20 mouse cellular contexts compared by ENCODE assay signal in the genomic region with DNA sequence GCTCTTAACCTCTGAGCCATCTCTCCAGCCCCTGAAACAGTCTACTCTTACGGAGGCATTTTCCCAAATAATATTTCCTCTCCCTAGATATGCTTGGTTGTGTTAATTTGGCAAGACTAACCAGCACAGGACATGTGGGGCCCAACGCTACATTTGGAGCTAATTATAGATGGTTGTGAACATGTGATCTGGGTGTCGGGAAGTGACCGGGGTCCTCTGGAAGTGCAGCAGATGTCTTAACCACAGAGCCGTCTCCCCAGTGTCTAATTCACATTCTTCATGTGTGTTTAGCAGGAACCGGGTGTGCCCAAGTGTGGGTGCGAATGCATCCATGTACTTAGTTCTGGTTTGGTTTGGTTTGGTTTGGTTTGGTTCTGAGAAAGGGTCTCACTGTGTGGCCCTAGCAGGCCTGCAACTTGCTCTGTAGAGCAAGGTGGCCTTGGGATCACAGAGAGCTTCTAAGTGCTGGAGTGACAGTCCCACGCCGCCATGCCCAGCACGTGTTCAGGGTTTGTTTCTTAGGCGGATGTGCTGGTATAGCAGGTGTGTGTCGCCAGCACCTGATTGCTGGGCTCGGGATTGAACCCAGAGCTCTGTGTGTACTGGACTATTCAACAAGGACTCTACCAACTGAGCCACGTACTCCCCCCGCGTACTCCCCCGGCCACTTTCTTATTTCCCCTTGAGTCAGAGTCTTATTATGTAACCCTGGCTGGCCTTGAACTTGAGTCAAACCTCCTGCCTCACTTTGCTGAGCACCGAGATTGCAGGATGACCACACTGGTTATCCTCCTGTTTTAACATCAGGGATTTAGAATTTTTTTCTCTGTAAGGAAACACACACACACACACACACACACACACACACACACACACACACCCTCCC. TPM values are rescaled to one million over a fixed set of nuclear protein-coding genes. Genes with fewer than 3 reads are reported as not detected.
DNase-seq lines count a peak whose midpoint lies in the region; ATAC-seq and TF ChIP-seq lines count a peak whose summit lies in the region.
"Had no signal": no experiment of that assay in that cellular context is flagged by ENCODE, and none has a peak within 500 bp of the region (broad histone marks: within the 10 kb centered on the region; RNA-seq: fewer than 3 reads in every experiment).

No protein-coding gene starts in this region.

- no peak overlapping the region for H3K9ac ChIP-seq in heart, adult 2 months (ENCODE audit: low read depth, low read length)
- H3K9ac ChIP-seq in heart, embryonic 11.5 days (ENCODE audit: low read depth, low read length) = no peak overlapping the region
- H3K9ac ChIP-seq in heart, postnatal 0 days (replicated peaks; ENCODE audit: low read depth, low read length) = no peak overlapping the region
- H3K9ac ChIP-seq: embryonic facial prominence, embryonic 12.5 days; forebrain, embryonic 15.5 days; lung, embryonic 14.5 days; stomach, embryonic 15.5 days had no signal

- H3K4me1 ChIP-seq in heart, adult 2 months (ENCODE audit: control insufficient read depth, insufficient read depth, low read length) = peaks cover 12% of the 10 kb centered on the region
- H3K4me1 ChIP-seq in heart, embryonic 11.5 days (ENCODE audit: control insufficient read depth, insufficient read depth, low read length) = peaks cover 8% of the 10 kb centered on the region
- H3K4me1 ChIP-seq in bone marrow macrophage, adult 2 months (ENCODE audit: control insufficient read depth, insufficient read depth, low read length) = peaks cover 35% of the 10 kb centered on the region
- peaks cover 20% of the 10 kb centered on the region; the same call in 1 of the 2 replicates for H3K4me1 ChIP-seq in heart, postnatal 0 days (ENCODE audit: control insufficient read depth, insufficient read depth)
- H3K4me1 ChIP-seq: embryonic facial prominence, embryonic 12.5 days; forebrain, embryonic 15.5 days; limb, embryonic 10.5 days; stomach, embryonic 15.5 days had no signal

- H3K4me3 ChIP-seq in heart, adult 2 months = no peak overlapping the region
- H3K4me3 ChIP-seq in heart, embryonic 11.5 days (ENCODE audit: low read depth, low read length) = no peak overlapping the region
- no peak overlapping the region for H3K4me3 ChIP-seq in layer of hippocampus, adult 2 months
- peak overlapping the region; percentile 7; the same call in 1 of the 2 replicates for H3K4me3 ChIP-seq in bone marrow macrophage, adult 2 months (ENCODE audit: insufficient read depth, low read length)
- no peak overlapping the region for H3K4me3 ChIP-seq in heart, postnatal 0 days (ENCODE audit: low read depth, low read length)
- H3K4me3 ChIP-seq: embryonic facial prominence, embryonic 12.5 days; forebrain, embryonic 15.5 days; limb, embryonic 10.5 days; stomach, embryonic 15.5 days had no signal

- ATAC-seq in heart, embryonic 11.5 days (replicated peaks; ENCODE audit: insufficient number of reproducible peaks, low FRiP score, low TSS enrichment) = no peak
- ATAC-seq in heart, postnatal 0 days (ENCODE audit: insufficient read depth, low read depth) = no peak
- ATAC-seq: forebrain, embryonic 15.5 days; Patski had no signal

- H3K27me3 ChIP-seq in heart, adult 2 months (ENCODE audit: control insufficient read depth, insufficient read depth, low read length) = no peaks in the 10 kb centered on the region
- H3K27me3 ChIP-seq in heart, embryonic 11.5 days (ENCODE audit: control insufficient read depth, insufficient read depth, low read length) = no peaks in the 10 kb centered on the region
- no peaks in the 10 kb centered on the region for H3K27me3 ChIP-seq in heart, postnatal 0 days (ENCODE audit: control insufficient read depth, insufficient read depth, low read length)
- H3K27me3 ChIP-seq: embryonic facial prominence, embryonic 12.5 days; forebrain, embryonic 15.5 days; Patski; stomach, embryonic 15.5 days had no signal

- intact Hi-C loops in heart, adult 2 months (cut with DNase I) = loop anchor here (2.0 to 5.0 kb wide), 2 partner anchors 56 to 153 kb away; a partner anchor contains a TSS

- H3K79me2 ChIP-seq in heart, adult 2 months (replicated peaks; ENCODE audit: control insufficient read depth, insufficient read depth, low read length) = no peaks in the 10 kb centered on the region

- TF ChIP-seq EP300 in heart, adult 2 months (IDR thresholded peaks at IDR 0.05; ENCODE audit: insufficient read depth, low read depth, low read length) = no peak
- TF ChIP-seq EP300 in heart, postnatal 0 days (IDR thresholded peaks at IDR 0.05; ENCODE audit: low read depth) = no peak

- H3K9me3 ChIP-seq in heart, embryonic 11.5 days (replicated peaks; ENCODE audit: control insufficient read depth, low read length) = no peaks in the 10 kb centered on the region
- no peaks in the 10 kb centered on the region for H3K9me3 ChIP-seq in heart, postnatal 0 days (replicated peaks; ENCODE audit: control insufficient read depth, low read length)
- H3K9me3 ChIP-seq: embryonic facial prominence, embryonic 12.5 days; forebrain, embryonic 15.5 days; limb, embryonic 10.5 days; stomach, embryonic 15.5 days had no signal

- no peak for TF ChIP-seq POLR2A in heart, adult 2 months (IDR thresholded peaks at IDR 0.05; ENCODE audit: insufficient read depth, low read depth, low read length)
- TF ChIP-seq POLR2A in bone marrow macrophage, adult 2 months (IDR thresholded peaks at IDR 0.05; ENCODE audit: borderline replicate concordance, low read depth, low read length) = no peak

- WGBS in heart, adult 2 months = 58% methylated on average over 18 of the region's 18 CpGs
- WGBS in heart, embryonic 11.5 days (ENCODE audit: insufficient replicate concordance) = 86% methylated on average over 18 of the region's 18 CpGs
- 66% methylated on average over 18 of the region's 18 CpGs for WGBS in heart, postnatal 0 days

- TF ChIP-seq CTCF in heart, adult 2 months (IDR thresholded peaks at IDR 0.05) = no peak
- no peak for TF ChIP-seq CTCF in layer of hippocampus, adult 2 months (conservative IDR thresholded peaks at IDR 0.05)
- TF ChIP-seq CTCF in bone marrow macrophage, adult 2 months (IDR thresholded peaks at IDR 0.05; ENCODE audit: low read depth, low read length) = no peak
- TF ChIP-seq CTCF in heart, postnatal 0 days (IDR thresholded peaks at IDR 0.05; ENCODE audit: low read depth) = no peak

- no peak overlapping the region for H3K4me2 ChIP-seq in heart, embryonic 11.5 days
- no peak overlapping the region for H3K4me2 ChIP-seq in heart, postnatal 0 days (ENCODE audit: low read depth, low read length)
- H3K4me2 ChIP-seq: embryonic facial prominence, embryonic 12.5 days; forebrain, embryonic 15.5 days; lung, embryonic 14.5 days; stomach, embryonic 15.5 days had no signal

- peaks cover 8% of the 10 kb centered on the region for H3K36me3 ChIP-seq in heart, adult 2 months (ENCODE audit: control insufficient read depth, insufficient read depth, low read length)
- peaks cover 25% of the 10 kb centered on the region for H3K36me3 ChIP-seq in heart, embryonic 11.5 days (ENCODE audit: control insufficient read depth, insufficient read depth, low read length)
- peaks cover 52% of the 10 kb centered on the region for H3K36me3 ChIP-seq in heart, postnatal 0 days (replicated peaks; ENCODE audit: control insufficient read depth, insufficient read depth, low read length)

- DNase-seq in heart, adult 2 months = no peak
- DNase-seq in layer of hippocampus, adult 2 months (ENCODE audit: low spot score in 2 of 2) = no peak
- no peak for DNase-seq in layer of hippocampus, adult 11-12 months (ENCODE audit: low spot score)
- peak; percentile 47 for DNase-seq in heart, postnatal 0 days (ENCODE audit: low spot score)
- no peak for DNase-seq in lung, adult 18-20 months
- DNase-seq: adrenal gland, postnatal 25 days; cerebellum, adult 9-10 months; gastrocnemius, postnatal 36 days; kidney, adult 11 months; lung, embryonic 14.5 days; lung, postnatal 36 days; right cerebral cortex, postnatal 25 days had no signal

- peak overlapping the region; percentile 86 for H3K27ac ChIP-seq in heart, adult 2 months
- no peak overlapping the region for H3K27ac ChIP-seq in heart, embryonic 11.5 days (ENCODE audit: low read depth, low read length)
- H3K27ac ChIP-seq in layer of hippocampus, adult 2 months = peak overlapping the region; percentile 78
- H3K27ac ChIP-seq in bone marrow macrophage, adult 2 months (ENCODE audit: insufficient read depth, low read depth, low read length) = peak overlapping the region; percentile 86
- peak overlapping the region; percentile 60 for H3K27ac ChIP-seq in heart, postnatal 0 days (ENCODE audit: low read depth)
- H3K27ac ChIP-seq: embryonic facial prominence, embryonic 12.5 days; forebrain, embryonic 15.5 days; kidney, postnatal 0 days; limb, embryonic 10.5 days; stomach, embryonic 15.5 days had no signal

RNA-seq across cellular contexts. Expression of a gene that starts 25.3 kb away (rescaled TPM):
- total RNA-seq in heart, adult 2 months (2021) = 10 to 100 TPM; 69.3 to 75.0 TPM
- polyA plus RNA-seq in heart, adult 2 months (2012; rRNA removed) = 122 and 139 TPM in 2 replicates
- polyA plus RNA-seq in heart, embryonic 11.5 days (2014; fragmentation: Nextera tagmentation; extraction: Ambion mirVana) = 135 and 141 TPM in 2 replicates
- 10 to 100 TPM; 77.1 to 80.3 TPM for total RNA-seq in layer of hippocampus, adult 2 months (2021)
- polyA plus RNA-seq in bone marrow macrophage, adult 2 months (2012; ENCODE audit: insufficient read depth, insufficient read length, missing spikeins) = 40.9 and 43.2 TPM in 2 replicates
- 53.5 and 64.0 TPM in 2 replicates for total RNA-seq in heart, postnatal 0 days (2014; rRNA removed; ENCODE audit: low replicate concordance)
- polyA plus RNA-seq in heart, postnatal 0 days (2015; fragmentation: Nextera tagmentation; extraction: Ambion mirVana) = 45.2 and 50.4 TPM in 2 replicates

RNA-seq across cellular contexts. Expression of a gene that starts 25.4 kb away (rescaled TPM):
- 10 to 100 TPM; 60.5 to 67.2 TPM for total RNA-seq in heart, adult 2 months (2021)
- 37.1 and 55.3 TPM in 2 replicates for polyA plus RNA-seq in heart, adult 2 months (2012; rRNA removed)
- 49.4 and 53.4 TPM in 2 replicates for polyA plus RNA-seq in heart, embryonic 11.5 days (2014; fragmentation: Nextera tagmentation; extraction: Ambion mirVana)
- total RNA-seq in layer of hippocampus, adult 2 months (2021) = 100 to 1,000 TPM; 169 to 173 TPM
- 69.2 and 82.6 TPM in 2 replicates for polyA plus RNA-seq in bone marrow macrophage, adult 2 months (2012; ENCODE audit: insufficient read depth, insufficient read length, missing spikeins)
- 47.6 and 63.6 TPM in 2 replicates for total RNA-seq in heart, postnatal 0 days (2014; rRNA removed; ENCODE audit: low replicate concordance)
- 46.6 and 50.0 TPM in 2 replicates for polyA plus RNA-seq in heart, postnatal 0 days (2015; fragmentation: Nextera tagmentation; extraction: Ambion mirVana)

RNA-seq across cellular contexts. Expression of a gene that starts 48.0 kb away (rescaled TPM):
- total RNA-seq in heart, adult 2 months (2021) = 10 to 100 TPM; 13.7 to 14.0 TPM
- polyA plus RNA-seq in heart, adult 2 months (2012; rRNA removed) = 20.6 and 22.3 TPM in 2 replicates
- polyA plus RNA-seq in heart, embryonic 11.5 days (2014; fragmentation: Nextera tagmentation; extraction: Ambion mirVana) = 3.0 and 3.5 TPM in 2 replicates
- total RNA-seq in layer of hippocampus, adult 2 months (2021) = 10 to 100 TPM in 1 of 2 experiments, 1 to 10 TPM in 1; 9.3 to 10.2 TPM
- 1.7 and 2.3 TPM in 2 replicates for polyA plus RNA-seq in bone marrow macrophage, adult 2 months (2012; ENCODE audit: insufficient read depth, insufficient read length, missing spikeins)
- total RNA-seq in heart, postnatal 0 days (2014; rRNA removed; ENCODE audit: low replicate concordance) = 27.0 and 38.9 TPM in 2 replicates
- polyA plus RNA-seq in heart, postnatal 0 days (2015; fragmentation: Nextera tagmentation; extraction: Ambion mirVana) = 14.5 and 16.3 TPM in 2 replicates

RNA-seq across cellular contexts. Expression of a gene that starts 48.0 kb away (rescaled TPM):
- 10 to 100 TPM; 27.8 to 38.1 TPM for total RNA-seq in heart, adult 2 months (2021)
- 27.5 and 27.8 TPM in 2 replicates for polyA plus RNA-seq in heart, adult 2 months (2012; rRNA removed)
- polyA plus RNA-seq in heart, embryonic 11.5 days (2014; fragmentation: Nextera tagmentation; extraction: Ambion mirVana) = 11.2 and 11.8 TPM in 2 replicates
- 10 to 100 TPM; 87.1 to 91.0 TPM for total RNA-seq in layer of hippocampus, adult 2 months (2021)
- 27.4 and 30.4 TPM in 2 replicates for polyA plus RNA-seq in bone marrow macrophage, adult 2 months (2012; ENCODE audit: insufficient read depth, insufficient read length, missing spikeins)
- total RNA-seq in heart, postnatal 0 days (2014; rRNA removed; ENCODE audit: low replicate concordance) = 16.3 and 20.0 TPM in 2 replicates
- 21.6 and 22.2 TPM in 2 replicates for polyA plus RNA-seq in heart, postnatal 0 days (2015; fragmentation: Nextera tagmentation; extraction: Ambion mirVana)
